Mouse (Mus musculus) CH12.LX (cell line): ENCODE results near the gene Syne3. TPM values are rescaled to one million over a fixed set of nuclear protein-coding genes. Genes with fewer than 3 reads are reported as not detected.

Experiments used
- DNase-seq: peaks from one replicate; pipeline ENCODE4 v3.0.0-alpha.2; 2013; ENCODE audit errors: extremely low read depth
- H3K27ac ChIP-seq: 2 replicates; pipeline ENCODE4 v1.5.1; 2012; ENCODE audit warnings: low read depth, mild to moderate bottlenecking, control low read depth, moderate library complexity; ENCODE audit not compliant: insufficient read depth
- H3K27me3 ChIP-seq: replicated peaks from 2 replicates; pipeline ENCODE3; 2012; ENCODE audit warnings: inconsistent platforms
- H3K36me3 ChIP-seq, 2 experiments: replicated peaks in 1 of 2; 2 replicates each; pipeline versions ENCODE3 to v1.6.1; 2012; ENCODE audit warnings: inconsistent platforms in 1 of 2, low read length in 1 of 2, mild to moderate bottlenecking in 1 of 2, mixed read lengths in 1 of 2, moderate library complexity in 1 of 2; ENCODE audit not compliant: control insufficient read depth in 1 of 2, insufficient read depth in 1 of 2
- H3K4me1 ChIP-seq, 2 experiments: 2 replicates each; pipeline ENCODE4 v1.6.1; 2012; ENCODE audit warnings: inconsistent platforms in 1 of 2, moderate library complexity in 1 of 2; ENCODE audit not compliant: insufficient read depth in 2 of 2, control insufficient read depth in 1 of 2
- H3K4me2 ChIP-seq: 2 replicates; pipeline ENCODE4 v1.6.1; 2012; ENCODE audit warnings: low read depth, mild to moderate bottlenecking, control low read depth; ENCODE audit not compliant: poor library complexity, insufficient read depth, severe bottlenecking
- H3K4me3 ChIP-seq, 3 experiments: fragments of 150-350 bp in 1 of 3; sonication (generic) in 1 of 3; replicated peaks in 1 of 3; 2 replicates each; pipeline versions ENCODE3 to v1.5.1; 2011 to 2012; ENCODE audit warnings: low read depth in 2 of 3, low read length in 2 of 3, mild to moderate bottlenecking in 2 of 3, moderate library complexity in 2 of 3, control low read depth in 1 of 3, improper control_type of control experiment in 1 of 3, inconsistent platforms in 1 of 3, mixed read lengths in 1 of 3; ENCODE audit not compliant: poor library complexity in 1 of 3
- H3K79me2 ChIP-seq: replicated peaks from 2 replicates; pipeline ENCODE4 v1.6.1; 2012; ENCODE audit warnings: mild to moderate bottlenecking, moderate library complexity; ENCODE audit not compliant: control insufficient read depth, poor library complexity, insufficient read depth, severe bottlenecking; ENCODE audit errors: extremely low read depth
- H3K9ac ChIP-seq: 2 replicates; pipeline ENCODE4 v1.6.1; 2012; ENCODE audit warnings: low read depth, mild to moderate bottlenecking, control low read depth, moderate library complexity; ENCODE audit not compliant: insufficient read depth
- H3K9me3 ChIP-seq: replicated peaks from 2 replicates; pipeline ENCODE3; 2012; ENCODE audit warnings: low read length, inconsistent platforms, mixed read lengths
- CHD1 ChIP-seq: IDR thresholded peaks from 2 replicates; pipeline ENCODE4 v1.6.1; 2012; ENCODE audit warnings: low read depth, low read length, improper control_type of control experiment, inconsistent platforms
- CHD2 ChIP-seq: IDR thresholded peaks from 2 replicates; pipeline ENCODE4 v1.6.1; 2011; ENCODE audit warnings: low read length, improper control_type of control experiment
- E2F4 ChIP-seq: IDR thresholded peaks from 2 replicates; pipeline ENCODE4 v1.6.1; 2011; ENCODE audit warnings: low read depth, low read length, improper control_type of control experiment; ENCODE audit not compliant: insufficient replicate concordance
- EP300 ChIP-seq: IDR thresholded peaks from 2 replicates; pipeline ENCODE4 v1.6.1; 2011; ENCODE audit warnings: low read length, improper control_type of control experiment
- ETS1 ChIP-seq: conservative IDR thresholded peaks from 2 replicates; pipeline ENCODE4 v1.6.1; 2012; ENCODE audit warnings: low read depth, mild to moderate bottlenecking, inconsistent platforms, low read length, improper control_type of control experiment, moderate library complexity
- HCFC1 ChIP-seq: IDR thresholded peaks from 2 replicates; pipeline ENCODE4 v1.6.1; 2012; ENCODE audit warnings: low read depth, mild to moderate bottlenecking, inconsistent platforms, low read length, improper control_type of control experiment
- IRF4 ChIP-seq: IDR thresholded peaks from 2 replicates; pipeline ENCODE4 v1.6.1; 2014; ENCODE audit warnings: low read depth, mild to moderate bottlenecking, inconsistent platforms, low read length, improper control_type of control experiment
- JUN ChIP-seq: IDR thresholded peaks from 2 replicates; pipeline ENCODE4 v1.6.1; 2011; ENCODE audit warnings: low read depth, mild to moderate bottlenecking, low read length, improper control_type of control experiment, moderate library complexity; ENCODE audit not compliant: insufficient read depth
- JUND ChIP-seq: conservative IDR thresholded peaks from 2 replicates; pipeline ENCODE4 v1.6.1; 2011; ENCODE audit warnings: low read depth, low read length, improper control_type of control experiment
- KAT2A ChIP-seq: IDR thresholded peaks from 2 replicates; pipeline ENCODE4 v1.6.1; 2012; ENCODE audit warnings: low read length, improper control_type of control experiment, inconsistent platforms; ENCODE audit not compliant: insufficient replicate concordance
- MAFK ChIP-seq: IDR thresholded peaks from 2 replicates; pipeline ENCODE4 v1.6.1; 2011; ENCODE audit warnings: low read length, improper control_type of control experiment; ENCODE audit not compliant: insufficient replicate concordance
- MAX ChIP-seq: IDR thresholded peaks from 2 replicates; pipeline ENCODE4 v1.6.1; 2011; ENCODE audit warnings: low read length, improper control_type of control experiment
- MAZ ChIP-seq: IDR thresholded peaks from 2 replicates; pipeline ENCODE4 v1.6.1; 2012; ENCODE audit warnings: low read depth, mild to moderate bottlenecking, inconsistent platforms, low read length, improper control_type of control experiment, moderate library complexity
- MEF2A ChIP-seq: IDR thresholded peaks from 2 replicates; pipeline ENCODE4 v1.6.1; 2014; ENCODE audit warnings: low read depth, mild to moderate bottlenecking, inconsistent platforms, low read length, improper control_type of control experiment, borderline replicate concordance
- MXI1 ChIP-seq: IDR thresholded peaks from 2 replicates; pipeline ENCODE4 v1.6.1; 2011; ENCODE audit warnings: mild to moderate bottlenecking, low read depth, low read length, improper control_type of control experiment
- NELFE ChIP-seq: IDR thresholded peaks from 2 replicates; pipeline ENCODE4 v1.6.1; 2011; ENCODE audit warnings: low read depth, low read length, improper control_type of control experiment
- NRF1 ChIP-seq: IDR thresholded peaks from 2 replicates; pipeline ENCODE4 v1.6.1; 2014; ENCODE audit warnings: low read depth, mild to moderate bottlenecking, inconsistent platforms, low read length, improper control_type of control experiment, moderate library complexity
- POLR2A ChIP-seq: IDR thresholded peaks from 2 replicates; pipeline ENCODE4 v1.6.1; 2011; ENCODE audit warnings: low read depth, mild to moderate bottlenecking, improper control_type of control experiment, low read length
- RCOR1 ChIP-seq: conservative IDR thresholded peaks from 2 replicates; pipeline ENCODE4 v1.6.1; 2012; ENCODE audit warnings: low read depth, mild to moderate bottlenecking, inconsistent platforms, low read length, improper control_type of control experiment
- TBP ChIP-seq: conservative IDR thresholded peaks from 2 replicates; pipeline ENCODE4 v1.6.1; 2011; ENCODE audit warnings: low read depth, low read length, improper control_type of control experiment
- TCF12 ChIP-seq: IDR thresholded peaks from 2 replicates; pipeline ENCODE4 v1.6.1; 2014; ENCODE audit warnings: low read depth, mild to moderate bottlenecking, inconsistent platforms, low read length, improper control_type of control experiment
- UBTF ChIP-seq: IDR thresholded peaks from 2 replicates; pipeline ENCODE4 v1.6.1; 2012; ENCODE audit warnings: low read depth, mild to moderate bottlenecking, inconsistent platforms, low read length, improper control_type of control experiment, moderate library complexity
- USF1 ChIP-seq: IDR thresholded peaks from 2 replicates; pipeline ENCODE4 v1.6.1; 2014; ENCODE audit warnings: low read depth, mild to moderate bottlenecking, inconsistent platforms, low read length, improper control_type of control experiment
- USF2 ChIP-seq: conservative IDR thresholded peaks from 2 replicates; pipeline ENCODE4 v1.6.1; 2011; ENCODE audit warnings: low read depth, low read length, improper control_type of control experiment
- ZMIZ1 ChIP-seq: IDR thresholded peaks from 2 replicates; pipeline ENCODE4 v1.6.1; 2012; ENCODE audit warnings: low read depth, mild to moderate bottlenecking, inconsistent platforms, low read length, improper control_type of control experiment
- dilution Hi-C: fragments of 300-500 bp; cut with MboI; formaldehyde crosslinking; loops from 2 replicates; pipeline ENCODE4 v1.14.3; 2020; ENCODE audit warnings: low sequenced_read_pairs; ENCODE audit not compliant: extremely low pct_unique_long_range_greater_than_20kb, extremely low pct_ligation_motif_present
- in situ Hi-C: fragments of 300-500 bp; cut with MboI; formaldehyde crosslinking; loops from 3 replicates; pipeline ENCODE4 v1.14.3; 2019; ENCODE audit warnings: low sequenced_read_pairs, low pct_ligation_motif_present, low pct_unique_long_range_greater_than_20kb, mixed read lengths
- polyA plus RNA-seq: library from polyadenylated mRNA; unstranded; fragments of >175 nt; gene quantifications from 2 replicates; pipeline ENCODE4 v1.2.1, GENCODE M21; 2012; ENCODE audit warnings: low read depth; ENCODE audit not compliant: insufficient read length
- total RNA-seq, 2 experiments: library from RNA; depleted of rRNA; stranded (reverse); fragments of 300-350 nt in 1 of 2; fragments of >200 nt in 1 of 2; gene quantifications; 2 replicates each; pipeline ENCODE4 v1.2.3; 2012 to 2014

Syne3 gene
- total and polyA plus RNA-seq, 3 experiments, result 5.3 to 18.7 (median 7.3) TPM

- peaks cover 4 to 6% of the 10 kb centered on the region in 2 experiments; a peak in 2 of 4 replicates for H3K4me1 ChIP-seq
- H3K4me3 ChIP-seq, result no peak overlapping the region
- peaks cover 3% of the 10 kb centered on the region for H3K9me3 ChIP-seq
- H3K27me3 ChIP-seq, result peaks cover 44% of the 10 kb centered on the region
- no peaks in the 10 kb centered on the region for H3K79me2 ChIP-seq
- TF ChIP-seq NRF1 (no peak), ZMIZ1 (no peak), RCOR1 (no peak), UBTF (no peak), MEF2A (no peak), HCFC1 (no peak), NELFE (no peak), TCF12 (no peak), EP300 (no peak), USF1 (no peak), ETS1 (no peak), TBP (no peak), MAX (no peak), MAFK (no peak), IRF4 (no peak), KAT2A (no peak)
- no peak overlapping the region for H3K4me2 ChIP-seq
- H3K27ac ChIP-seq, result no peak overlapping the region
- dilution Hi-C loops, result no loop called here
- H3K36me3 ChIP-seq, result no peaks in the 10 kb centered on the region
- no peak for DNase-seq
- no peak overlapping the region for H3K9ac ChIP-seq
- in situ Hi-C loops, result no loop called here
Observed at GRCm38 (mm10) chr12:104915681-104916080, 93.9 kb downstream of the Syne3 start.

- Histone ChIP-seq H3K27me3 (peaks cover 41% of the 10 kb centered on the region), H3K79me2 (no peaks in the 10 kb centered on the region), H3K9ac (no peak overlapping the region), H3K4me1 (peaks cover 5 to 6% of the 10 kb centered on the region in 2 experiments; a peak in 2 of 4 replicates), H3K9me3 (peaks cover 3% of the 10 kb centered on the region), H3K4me2 (no peak overlapping the region), H3K27ac (no peak overlapping the region), H3K36me3 (no peaks in the 10 kb centered on the region), H3K4me3 (no peak overlapping the region)
- dilution Hi-C loops (no loop called here), in situ Hi-C loops (no loop called here)
- no peak for DNase-seq
- TF ChIP-seq NELFE (no peak), MAZ (no peak), MXI1 (no peak), ZMIZ1 (no peak), USF2 (no peak), JUND (no peak), CHD1 (no peak), EP300 (no peak), POLR2A (no peak), CHD2 (no peak), MAX (no peak), HCFC1 (no peak), JUN (no peak), MEF2A (no peak), E2F4 (no peak), ETS1 (no peak)
Observed at GRCm38 (mm10) chr12:104912990-104913389, 96.6 kb downstream of the Syne3 start.
